Mouse (Mus musculus) limb, embryonic 15.5 days (tissue): ENCODE data around the gene Tor1aip2. TPM values are rescaled to one million over a fixed set of nuclear protein-coding genes. Genes with fewer than 3 reads are reported as not detected.

Experiments
- ATAC-seq: fragments of 200-750 bp; cut with Nextera tagmentation; 2 replicates; pipeline ENCODE4 v1.8.0; 2017; ENCODE audit warnings: low read depth, moderate TSS enrichment; ENCODE audit not compliant: insufficient number of reproducible peaks, low FRiP score, low TSS enrichment
- H3K27ac ChIP-seq: fragments of 300-500 bp; sonication (generic); 2 replicates; pipeline ENCODE4 v1.5.1; 2015; ENCODE audit warnings: moderate library complexity, mild to moderate bottlenecking, inconsistent platforms
- H3K27me3 ChIP-seq: fragments of 300-500 bp; sonication (generic); 2 replicates; pipeline ENCODE4 v1.6.1; 2015; ENCODE audit warnings: inconsistent platforms
- H3K36me3 ChIP-seq: fragments of 300-500 bp; sonication (generic); 2 replicates; pipeline ENCODE4 v1.6.1; 2015; ENCODE audit warnings: inconsistent platforms
- H3K4me1 ChIP-seq: fragments of 300-500 bp; sonication (generic); 2 replicates; pipeline ENCODE4 v1.6.1; 2015; ENCODE audit warnings: inconsistent platforms
- H3K4me2 ChIP-seq: fragments of 300-500 bp; sonication (generic); 2 replicates; pipeline ENCODE4 v1.6.1; 2015; ENCODE audit warnings: mild to moderate bottlenecking, inconsistent platforms
- H3K4me3 ChIP-seq: fragments of 300-500 bp; sonication (generic); 2 replicates; pipeline ENCODE4 v1.5.1; 2015; ENCODE audit warnings: mild to moderate bottlenecking, inconsistent platforms
- H3K9ac ChIP-seq: fragments of 300-500 bp; sonication (generic); 2 replicates; pipeline ENCODE4 v1.6.1; 2015; ENCODE audit warnings: inconsistent platforms
- H3K9me3 ChIP-seq: fragments of 300-500 bp; sonication (generic); 2 replicates; pipeline ENCODE4 v1.6.1; 2016; ENCODE audit warnings: inconsistent platforms
- WGBS: fragments of 180-500 bp; shearing (Covaris S2); methylation state at CpG from one replicate; pipeline ENCODE4 v1.1.7; 2015; 5-methylcytosine and 5-hydroxymethylcytosine counted together
- polyA plus RNA-seq: library from polyadenylated mRNA; unstranded; fragments of >200 nt; fragmentation: Nextera tagmentation; extraction: Ambion mirVana; gene quantifications from 2 replicates; pipeline ENCODE4 v1.2.1, GENCODE M21; 2015

Tor1aip2 gene
- polyA plus RNA-seq, 1 experiment from 2014 or later: 116 TPM

DNA sequence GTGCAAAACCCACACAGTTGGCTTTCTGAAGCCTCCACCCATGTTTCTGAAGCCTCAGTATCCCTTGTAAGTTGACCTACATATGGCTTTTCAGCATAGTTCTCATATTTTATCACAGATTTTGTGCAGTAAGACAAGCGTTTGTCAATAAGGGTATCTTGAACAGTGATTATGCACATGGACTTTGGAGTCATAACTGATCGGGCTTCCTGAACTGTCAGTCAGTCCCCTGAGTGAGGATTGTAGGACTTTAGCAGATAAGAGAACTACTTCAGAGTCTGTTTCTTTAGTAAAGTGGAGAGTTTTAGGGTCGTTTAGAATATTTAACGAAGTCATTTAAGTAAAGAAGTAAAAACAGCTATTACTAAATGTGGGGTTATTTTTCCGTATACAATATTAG lies 7.3 kb downstream of the Tor1aip2 start:
- Histone ChIP-seq H3K9ac (no peak overlapping the region), H3K4me2 (peak overlapping the region; percentile 65), H3K9me3 (no peaks in the 10 kb centered on the region), H3K27me3 (no peaks in the 10 kb centered on the region), H3K4me1 (peaks cover 13% of the 10 kb centered on the region), H3K36me3 (peaks cover 22% of the 10 kb centered on the region), H3K4me3 (peak overlapping the region; percentile 58), H3K27ac (no peak overlapping the region)
- no peak for ATAC-seq
- 76% methylated on average over 5 of the region's 5 CpGs for WGBS

GRCm38 (mm10) chr1:156043027-156043426 lies 7.8 kb downstream of the Tor1aip2 start:
- no peak for ATAC-seq
- no peak overlapping the region for H3K4me2 ChIP-seq
- H3K4me1 ChIP-seq: peaks cover 13% of the 10 kb centered on the region
- no peaks in the 10 kb centered on the region for H3K9me3 ChIP-seq
- H3K27me3 ChIP-seq: no peaks in the 10 kb centered on the region
- 19% methylated on average over 4 of the region's 4 CpGs for WGBS
- no peak overlapping the region for H3K4me3 ChIP-seq
- no peak overlapping the region for H3K27ac ChIP-seq
- H3K9ac ChIP-seq: no peak overlapping the region
- peaks cover 22% of the 10 kb centered on the region for H3K36me3 ChIP-seq

DNA sequence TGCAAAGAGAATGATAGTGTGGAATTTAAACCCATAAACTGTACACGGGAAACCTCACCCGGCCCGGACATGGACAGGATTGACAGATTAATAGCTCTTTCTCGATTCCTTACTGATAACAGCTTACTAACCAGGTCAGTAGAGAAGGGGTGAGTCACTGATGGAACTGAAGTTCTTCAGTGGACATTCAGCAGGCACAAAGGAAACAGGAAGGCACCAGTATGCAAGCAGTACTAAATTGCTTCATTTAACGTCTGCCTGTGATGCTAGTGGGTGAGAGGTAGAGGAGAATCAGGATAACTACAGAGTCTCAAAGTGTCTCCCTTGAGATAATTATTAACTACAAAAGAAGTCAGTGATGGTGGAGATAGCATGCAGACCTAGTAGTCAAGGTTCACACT lies 9.0 kb downstream of the Tor1aip2 start:
- no peak overlapping the region for H3K4me3 ChIP-seq
- no peaks in the 10 kb centered on the region for H3K27me3 ChIP-seq
- no peaks in the 10 kb centered on the region for H3K9me3 ChIP-seq
- WGBS: 72% methylated on average over 5 of the region's 5 CpGs
- peaks cover 13% of the 10 kb centered on the region for H3K4me1 ChIP-seq
- no peak for ATAC-seq
- H3K36me3 ChIP-seq: peaks cover 34% of the 10 kb centered on the region
- no peak overlapping the region for H3K4me2 ChIP-seq
- no peak overlapping the region for H3K27ac ChIP-seq
- H3K9ac ChIP-seq: no peak overlapping the region

DNA sequence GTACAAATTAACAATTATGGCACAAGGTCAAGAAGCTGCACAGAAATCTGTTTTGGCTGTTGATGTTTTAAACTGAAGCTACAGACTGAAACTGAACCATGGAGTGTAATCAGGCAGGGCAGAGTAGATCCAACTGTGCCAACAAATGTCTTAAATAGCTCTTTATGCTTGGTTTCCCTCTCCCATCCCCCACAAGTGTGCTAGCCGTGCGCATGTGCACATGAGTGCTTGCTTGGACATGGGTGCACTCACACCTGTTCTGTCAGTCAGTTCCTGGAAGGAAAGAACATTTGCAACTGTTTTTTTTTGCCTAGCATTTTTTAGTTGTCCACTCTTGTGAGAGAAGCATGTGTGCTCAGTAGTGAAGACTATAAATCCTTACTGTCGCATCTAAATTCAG lies 11.5 kb downstream of the Tor1aip2 start:
- peaks cover 11% of the 10 kb centered on the region for H3K4me1 ChIP-seq
- peaks cover 56% of the 10 kb centered on the region for H3K36me3 ChIP-seq
- no peak overlapping the region for H3K4me3 ChIP-seq
- H3K9ac ChIP-seq: no peak overlapping the region
- H3K4me2 ChIP-seq: no peak overlapping the region
- ATAC-seq: no peak
- H3K27me3 ChIP-seq: no peaks in the 10 kb centered on the region
- no peaks in the 10 kb centered on the region for H3K9me3 ChIP-seq
- no peak overlapping the region for H3K27ac ChIP-seq
- WGBS: 84% methylated on average over 3 of the region's 3 CpGs

DNA sequence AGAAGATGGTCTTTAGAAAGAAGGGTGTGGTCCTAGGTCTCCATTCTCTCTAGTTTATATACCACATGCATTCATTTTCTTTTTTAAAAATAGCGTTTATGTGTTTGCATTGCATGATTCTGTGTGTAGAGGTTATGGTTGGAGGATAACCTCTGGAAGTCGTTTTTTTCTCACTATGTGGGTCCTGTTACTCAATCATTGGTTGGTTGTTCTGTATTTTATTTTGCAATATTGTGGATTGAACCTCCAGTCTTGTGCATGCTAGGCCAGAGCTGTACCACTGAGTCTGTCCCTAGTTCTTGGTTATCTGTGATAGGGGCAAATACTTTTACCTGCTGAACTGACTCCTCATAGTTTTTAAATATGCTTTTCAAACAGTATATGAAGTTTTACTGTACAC lies 23.0 kb downstream of the Tor1aip2 start:
- H3K27ac ChIP-seq: no peak overlapping the region
- no peak overlapping the region for H3K4me3 ChIP-seq
- H3K9me3 ChIP-seq: no peaks in the 10 kb centered on the region
- no peaks in the 10 kb centered on the region for H3K4me1 ChIP-seq
- H3K27me3 ChIP-seq: no peaks in the 10 kb centered on the region
- no peak overlapping the region for H3K4me2 ChIP-seq
- 78% methylated on average over 2 of the region's 2 CpGs for WGBS
- peaks cover 48% of the 10 kb centered on the region for H3K36me3 ChIP-seq
- ATAC-seq: no peak
- no peak overlapping the region for H3K9ac ChIP-seq

DNA sequence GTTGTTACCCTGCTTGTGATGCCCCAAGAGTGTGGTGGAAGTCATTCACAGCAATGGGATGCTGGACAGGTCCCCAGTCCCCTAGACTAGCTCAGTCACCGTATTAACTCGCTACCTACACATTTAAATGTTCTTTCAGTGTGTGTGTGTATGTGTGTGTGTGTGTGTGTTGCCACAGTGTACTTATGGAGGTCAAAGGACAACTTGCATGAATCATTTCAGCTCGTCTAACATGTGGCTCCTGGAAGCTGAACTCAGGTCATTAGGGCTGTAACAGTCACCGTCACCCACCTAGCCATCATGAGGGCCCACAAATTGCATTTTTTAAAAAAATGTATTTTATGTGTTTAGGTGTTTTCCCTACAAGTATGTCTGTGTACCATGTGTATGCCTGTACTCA lies 27.0 kb downstream of the Tor1aip2 start:
- no peak for ATAC-seq
- 89% methylated on average over 4 of the region's 4 CpGs for WGBS
- H3K9me3 ChIP-seq: no peaks in the 10 kb centered on the region
- no peak overlapping the region for H3K4me2 ChIP-seq
- H3K36me3 ChIP-seq: peaks cover 60% of the 10 kb centered on the region
- no peak overlapping the region for H3K9ac ChIP-seq
- no peak overlapping the region for H3K4me3 ChIP-seq
- H3K4me1 ChIP-seq: no peaks in the 10 kb centered on the region
- no peaks in the 10 kb centered on the region for H3K27me3 ChIP-seq
- no peak overlapping the region for H3K27ac ChIP-seq

DNA sequence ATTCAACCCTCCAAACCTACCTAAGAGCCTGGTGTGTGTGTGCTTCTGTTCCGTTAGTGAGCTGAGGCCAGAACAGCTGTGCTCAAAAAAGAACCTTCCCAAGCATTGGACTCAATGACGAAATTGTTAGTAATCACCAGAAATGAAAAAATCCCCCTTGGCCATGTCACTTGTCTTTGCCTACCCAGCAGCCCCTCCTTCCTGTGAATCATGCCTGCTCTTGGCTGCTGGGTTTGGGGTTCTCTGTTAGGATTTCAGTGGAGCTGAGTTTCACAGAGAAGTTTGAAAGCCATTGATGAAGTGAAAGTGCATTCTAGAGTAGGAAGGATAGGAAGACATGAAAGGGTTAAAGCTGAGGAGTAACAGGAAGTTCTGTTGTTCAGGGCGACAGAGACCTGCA lies 30.9 kb downstream of the Tor1aip2 start:
- H3K27ac ChIP-seq: no peak overlapping the region
- no peak overlapping the region for H3K4me2 ChIP-seq
- peaks cover 50% of the 10 kb centered on the region for H3K36me3 ChIP-seq
- 68% methylated on average over 3 of the region's 3 CpGs for WGBS
- H3K27me3 ChIP-seq: no peaks in the 10 kb centered on the region
- no peaks in the 10 kb centered on the region for H3K9me3 ChIP-seq
- H3K4me3 ChIP-seq: no peak overlapping the region
- ATAC-seq: no peak
- no peak overlapping the region for H3K9ac ChIP-seq
- no peaks in the 10 kb centered on the region for H3K4me1 ChIP-seq

GRCm38 (mm10) chr1:156070106-156070505 lies 34.9 kb downstream of the Tor1aip2 start:
- peaks cover 19% of the 10 kb centered on the region for H3K36me3 ChIP-seq
- no peaks in the 10 kb centered on the region for H3K9me3 ChIP-seq
- H3K4me1 ChIP-seq: 0 out of 2 replicates have a peak, but pooled peaks cover 2% of the 10 kb centered on the region
- no peak overlapping the region for H3K4me3 ChIP-seq
- ATAC-seq: no peak
- H3K4me2 ChIP-seq: no peak overlapping the region
- H3K27ac ChIP-seq: no peak overlapping the region
- no peak overlapping the region for H3K9ac ChIP-seq
- no peaks in the 10 kb centered on the region for H3K27me3 ChIP-seq
- WGBS: 79% methylated on average over 14 of the region's 14 CpGs

- Histone ChIP-seq H3K4me1 (0 out of 2 replicates have a peak, but pooled peaks cover 2% of the 10 kb centered on the region), H3K36me3 (no peaks in the 10 kb centered on the region), H3K4me2 (no peak overlapping the region), H3K27me3 (no peaks in the 10 kb centered on the region), H3K27ac (no peak overlapping the region), H3K4me3 (no peak overlapping the region), H3K9me3 (no peaks in the 10 kb centered on the region), H3K9ac (no peak overlapping the region)
- no peak for ATAC-seq
- 67% methylated on average over 15 of the region's 15 CpGs for WGBS
Observed at GRCm38 (mm10) chr1:156073169-156073821, 38.1 kb downstream of the Tor1aip2 start.

- H3K27me3 ChIP-seq: no peaks in the 10 kb centered on the region
- 43% methylated on average over 8 of the region's 8 CpGs for WGBS
- no peak overlapping the region for H3K4me2 ChIP-seq
- H3K4me1 ChIP-seq: 0 out of 2 replicates have a peak, but pooled peaks cover 2% of the 10 kb centered on the region
- ATAC-seq: no peak
- H3K9me3 ChIP-seq: no peaks in the 10 kb centered on the region
- H3K4me3 ChIP-seq: no peak overlapping the region
- no peak overlapping the region for H3K27ac ChIP-seq
- no peak overlapping the region for H3K9ac ChIP-seq
- no peaks in the 10 kb centered on the region for H3K36me3 ChIP-seq
Observed at GRCm38 (mm10) chr1:156074575-156074974, 39.4 kb downstream of the Tor1aip2 start.

DNA sequence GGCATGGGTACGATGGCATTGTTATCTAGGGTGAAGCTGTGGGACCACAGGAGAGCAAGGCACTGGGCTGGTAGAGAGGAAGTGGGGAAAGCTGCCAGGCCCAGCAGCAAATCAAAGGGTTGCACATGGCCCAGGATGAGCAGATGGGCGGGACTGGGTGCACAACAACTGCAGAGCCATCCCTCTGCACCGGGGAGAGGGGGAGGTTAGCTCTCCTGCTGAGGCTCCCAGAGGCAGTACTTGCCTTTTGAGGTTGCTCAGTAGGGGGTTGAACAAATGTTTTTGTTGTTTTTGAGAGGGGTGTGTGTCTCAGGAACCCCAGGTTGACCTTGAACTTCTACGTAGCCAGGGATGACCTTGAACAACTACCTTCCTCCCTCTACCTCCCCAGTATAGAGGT lies 41.3 kb downstream of the Tor1aip2 start:
- 58% methylated on average over 4 of the region's 4 CpGs for WGBS
- no peaks in the 10 kb centered on the region for H3K9me3 ChIP-seq
- H3K36me3 ChIP-seq: no peaks in the 10 kb centered on the region
- no peak overlapping the region for H3K4me2 ChIP-seq
- no peak overlapping the region for H3K9ac ChIP-seq
- no peak for ATAC-seq
- 0 out of 2 replicates have a peak, but pooled peaks cover 2% of the 10 kb centered on the region for H3K4me1 ChIP-seq
- no peak overlapping the region for H3K4me3 ChIP-seq
- H3K27me3 ChIP-seq: no peaks in the 10 kb centered on the region
- H3K27ac ChIP-seq: no peak overlapping the region

- Histone ChIP-seq H3K27ac (no peak overlapping the region), H3K4me1 (0 out of 2 replicates have a peak, but pooled peaks cover 2% of the 10 kb centered on the region), H3K9ac (no peak overlapping the region), H3K9me3 (no peaks in the 10 kb centered on the region), H3K4me2 (no peak overlapping the region), H3K4me3 (no peak overlapping the region), H3K27me3 (no peaks in the 10 kb centered on the region), H3K36me3 (no peaks in the 10 kb centered on the region)
- 61% methylated on average over 3 of the region's 3 CpGs for WGBS
- no peak for ATAC-seq
Observed at GRCm38 (mm10) chr1:156077655-156078054, 42.5 kb downstream of the Tor1aip2 start.

DNA sequence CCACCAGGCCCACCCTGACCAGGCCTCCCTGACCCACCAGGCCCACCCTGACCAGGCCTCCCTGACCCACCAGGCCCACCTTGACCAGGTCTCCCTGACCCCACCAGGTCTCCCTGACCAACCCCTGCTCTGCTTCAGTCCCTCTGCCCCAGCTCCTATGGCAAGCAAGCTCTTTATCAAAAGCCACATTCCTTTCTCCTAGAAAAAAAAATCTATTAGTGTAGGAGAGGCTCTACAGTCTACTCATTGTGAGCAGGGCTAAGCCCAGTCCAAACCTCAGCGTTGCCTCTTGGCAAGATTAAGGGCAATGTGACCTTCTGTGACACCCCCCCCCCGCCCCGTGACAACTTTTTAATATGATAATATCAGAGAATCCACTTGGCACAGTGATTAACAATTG lies 49.4 kb downstream of the Tor1aip2 start:
- Histone ChIP-seq H3K4me1 (no peaks in the 10 kb centered on the region), H3K9me3 (no peaks in the 10 kb centered on the region), H3K27me3 (no peaks in the 10 kb centered on the region), H3K27ac (no peak overlapping the region), H3K9ac (no peak overlapping the region), H3K36me3 (no peaks in the 10 kb centered on the region), H3K4me3 (no peak overlapping the region), H3K4me2 (no peak overlapping the region)
- ATAC-seq: no peak
- WGBS: 67% methylated on average over 3 of the region's 3 CpGs
